Mouse (Mus musculus) CH12.LX (cell line): Measurements from ENCODE around the gene Hoxb5. TPM values are rescaled to one million over a fixed set of nuclear protein-coding genes. Genes with fewer than 3 reads are reported as not detected.

ENCODE experiments used
- DNase-seq: peaks from one replicate; pipeline ENCODE4 v3.0.0-alpha.2; 2013; ENCODE audit errors: extremely low read depth
- H3K27ac ChIP-seq: 2 replicates; pipeline ENCODE4 v1.5.1; 2012; ENCODE audit warnings: low read depth, mild to moderate bottlenecking, control low read depth, moderate library complexity; ENCODE audit not compliant: insufficient read depth
- H3K27me3 ChIP-seq: replicated peaks from 2 replicates; pipeline ENCODE3; 2012; ENCODE audit warnings: inconsistent platforms
- H3K36me3 ChIP-seq, 2 experiments: replicated peaks in 1 of 2; 2 replicates each; pipeline versions ENCODE3 to v1.6.1; 2012; ENCODE audit warnings: inconsistent platforms in 1 of 2, low read length in 1 of 2, mild to moderate bottlenecking in 1 of 2, mixed read lengths in 1 of 2, moderate library complexity in 1 of 2; ENCODE audit not compliant: control insufficient read depth in 1 of 2, insufficient read depth in 1 of 2
- H3K4me1 ChIP-seq, 2 experiments: 2 replicates each; pipeline ENCODE4 v1.6.1; 2012; ENCODE audit warnings: inconsistent platforms in 1 of 2, moderate library complexity in 1 of 2; ENCODE audit not compliant: insufficient read depth in 2 of 2, control insufficient read depth in 1 of 2
- H3K4me2 ChIP-seq: 2 replicates; pipeline ENCODE4 v1.6.1; 2012; ENCODE audit warnings: low read depth, mild to moderate bottlenecking, control low read depth; ENCODE audit not compliant: poor library complexity, insufficient read depth, severe bottlenecking
- H3K4me3 ChIP-seq, 3 experiments: fragments of 150-350 bp in 1 of 3; sonication (generic) in 1 of 3; replicated peaks in 1 of 3; 2 replicates each; pipeline versions ENCODE3 to v1.5.1; 2011 to 2012; ENCODE audit warnings: low read depth in 2 of 3, low read length in 2 of 3, mild to moderate bottlenecking in 2 of 3, moderate library complexity in 2 of 3, control low read depth in 1 of 3, improper control_type of control experiment in 1 of 3, inconsistent platforms in 1 of 3, mixed read lengths in 1 of 3; ENCODE audit not compliant: poor library complexity in 1 of 3
- H3K79me2 ChIP-seq: replicated peaks from 2 replicates; pipeline ENCODE4 v1.6.1; 2012; ENCODE audit warnings: mild to moderate bottlenecking, moderate library complexity; ENCODE audit not compliant: control insufficient read depth, poor library complexity, insufficient read depth, severe bottlenecking; ENCODE audit errors: extremely low read depth
- H3K9ac ChIP-seq: 2 replicates; pipeline ENCODE4 v1.6.1; 2012; ENCODE audit warnings: low read depth, mild to moderate bottlenecking, control low read depth, moderate library complexity; ENCODE audit not compliant: insufficient read depth
- H3K9me3 ChIP-seq: replicated peaks from 2 replicates; pipeline ENCODE3; 2012; ENCODE audit warnings: low read length, inconsistent platforms, mixed read lengths
- CHD1 ChIP-seq: IDR thresholded peaks from 2 replicates; pipeline ENCODE4 v1.6.1; 2012; ENCODE audit warnings: low read depth, low read length, improper control_type of control experiment, inconsistent platforms
- CHD2 ChIP-seq: IDR thresholded peaks from 2 replicates; pipeline ENCODE4 v1.6.1; 2011; ENCODE audit warnings: low read length, improper control_type of control experiment
- ELF1 ChIP-seq: IDR thresholded peaks from 2 replicates; pipeline ENCODE4 v1.6.1; 2014; ENCODE audit warnings: low read depth, mild to moderate bottlenecking, inconsistent platforms, low read length, improper control_type of control experiment
- EP300 ChIP-seq: IDR thresholded peaks from 2 replicates; pipeline ENCODE4 v1.6.1; 2011; ENCODE audit warnings: low read length, improper control_type of control experiment
- ETS1 ChIP-seq: conservative IDR thresholded peaks from 2 replicates; pipeline ENCODE4 v1.6.1; 2012; ENCODE audit warnings: low read depth, mild to moderate bottlenecking, inconsistent platforms, low read length, improper control_type of control experiment, moderate library complexity
- GABPA ChIP-seq: IDR thresholded peaks from 2 replicates; pipeline ENCODE4 v1.6.1; 2012; ENCODE audit warnings: low read depth, low read length, improper control_type of control experiment, inconsistent platforms; ENCODE audit not compliant: insufficient replicate concordance
- JUND ChIP-seq: conservative IDR thresholded peaks from 2 replicates; pipeline ENCODE4 v1.6.1; 2011; ENCODE audit warnings: low read depth, low read length, improper control_type of control experiment
- MAZ ChIP-seq: IDR thresholded peaks from 2 replicates; pipeline ENCODE4 v1.6.1; 2012; ENCODE audit warnings: low read depth, mild to moderate bottlenecking, inconsistent platforms, low read length, improper control_type of control experiment, moderate library complexity
- MEF2A ChIP-seq: IDR thresholded peaks from 2 replicates; pipeline ENCODE4 v1.6.1; 2014; ENCODE audit warnings: low read depth, mild to moderate bottlenecking, inconsistent platforms, low read length, improper control_type of control experiment, borderline replicate concordance
- MXI1 ChIP-seq: IDR thresholded peaks from 2 replicates; pipeline ENCODE4 v1.6.1; 2011; ENCODE audit warnings: mild to moderate bottlenecking, low read depth, low read length, improper control_type of control experiment
- MYC ChIP-seq: IDR thresholded peaks from 2 replicates; pipeline ENCODE4 v1.6.1; 2011; ENCODE audit warnings: low read depth, mild to moderate bottlenecking, improper control_type of control experiment, low read length
- NELFE ChIP-seq: IDR thresholded peaks from 2 replicates; pipeline ENCODE4 v1.6.1; 2011; ENCODE audit warnings: low read depth, low read length, improper control_type of control experiment
- PAX5 ChIP-seq: IDR thresholded peaks from 2 replicates; pipeline ENCODE4 v1.6.1; 2012; ENCODE audit warnings: low read length, inconsistent platforms, mixed read lengths
- POLR2A ChIP-seq: IDR thresholded peaks from 2 replicates; pipeline ENCODE4 v1.6.1; 2011; ENCODE audit warnings: low read depth, mild to moderate bottlenecking, improper control_type of control experiment, low read length
- POLR2AphosphoS2 ChIP-seq: IDR thresholded peaks from 2 replicates; pipeline ENCODE4 v1.6.1; 2011; ENCODE audit warnings: low read depth, low read length, improper control_type of control experiment
- RAD21 ChIP-seq: IDR thresholded peaks from 2 replicates; pipeline ENCODE4 v1.6.1; 2011; ENCODE audit warnings: low read depth, mild to moderate bottlenecking, low read length, improper control_type of control experiment, moderate library complexity
- RCOR1 ChIP-seq: conservative IDR thresholded peaks from 2 replicates; pipeline ENCODE4 v1.6.1; 2012; ENCODE audit warnings: low read depth, mild to moderate bottlenecking, inconsistent platforms, low read length, improper control_type of control experiment
- SIN3A ChIP-seq: IDR thresholded peaks from 2 replicates; pipeline ENCODE4 v1.6.1; 2012; ENCODE audit warnings: low read length, improper control_type of control experiment, inconsistent platforms
- SMC3 ChIP-seq: IDR thresholded peaks from 2 replicates; pipeline ENCODE4 v1.6.1; 2011; ENCODE audit warnings: low read depth, low read length, improper control_type of control experiment
- USF1 ChIP-seq: IDR thresholded peaks from 2 replicates; pipeline ENCODE4 v1.6.1; 2014; ENCODE audit warnings: low read depth, mild to moderate bottlenecking, inconsistent platforms, low read length, improper control_type of control experiment
- USF2 ChIP-seq: conservative IDR thresholded peaks from 2 replicates; pipeline ENCODE4 v1.6.1; 2011; ENCODE audit warnings: low read depth, low read length, improper control_type of control experiment
- ZC3H11A ChIP-seq: IDR thresholded peaks from 2 replicates; pipeline ENCODE4 v1.6.1; 2012; ENCODE audit warnings: low read depth, mild to moderate bottlenecking, inconsistent platforms, low read length, improper control_type of control experiment
- ZMIZ1 ChIP-seq: IDR thresholded peaks from 2 replicates; pipeline ENCODE4 v1.6.1; 2012; ENCODE audit warnings: low read depth, mild to moderate bottlenecking, inconsistent platforms, low read length, improper control_type of control experiment
- dilution Hi-C: fragments of 300-500 bp; cut with MboI; formaldehyde crosslinking; loops from 2 replicates; pipeline ENCODE4 v1.14.3; 2020; ENCODE audit warnings: low sequenced_read_pairs; ENCODE audit not compliant: extremely low pct_unique_long_range_greater_than_20kb, extremely low pct_ligation_motif_present
- in situ Hi-C: fragments of 300-500 bp; cut with MboI; formaldehyde crosslinking; loops from 3 replicates; pipeline ENCODE4 v1.14.3; 2019; ENCODE audit warnings: low sequenced_read_pairs, low pct_ligation_motif_present, low pct_unique_long_range_greater_than_20kb, mixed read lengths
- polyA plus RNA-seq: library from polyadenylated mRNA; unstranded; fragments of >175 nt; gene quantifications from 2 replicates; pipeline ENCODE4 v1.2.1, GENCODE M21; 2012; ENCODE audit warnings: low read depth; ENCODE audit not compliant: insufficient read length
- total RNA-seq, 2 experiments: library from RNA; depleted of rRNA; stranded (reverse); fragments of 300-350 nt in 1 of 2; fragments of >200 nt in 1 of 2; gene quantifications; 2 replicates each; pipeline ENCODE4 v1.2.3; 2012 to 2014

The Hoxb5 gene
- total and polyA plus RNA-seq, 3 experiments = 0.08 to 0.13 TPM; not detected in 1

DNA sequence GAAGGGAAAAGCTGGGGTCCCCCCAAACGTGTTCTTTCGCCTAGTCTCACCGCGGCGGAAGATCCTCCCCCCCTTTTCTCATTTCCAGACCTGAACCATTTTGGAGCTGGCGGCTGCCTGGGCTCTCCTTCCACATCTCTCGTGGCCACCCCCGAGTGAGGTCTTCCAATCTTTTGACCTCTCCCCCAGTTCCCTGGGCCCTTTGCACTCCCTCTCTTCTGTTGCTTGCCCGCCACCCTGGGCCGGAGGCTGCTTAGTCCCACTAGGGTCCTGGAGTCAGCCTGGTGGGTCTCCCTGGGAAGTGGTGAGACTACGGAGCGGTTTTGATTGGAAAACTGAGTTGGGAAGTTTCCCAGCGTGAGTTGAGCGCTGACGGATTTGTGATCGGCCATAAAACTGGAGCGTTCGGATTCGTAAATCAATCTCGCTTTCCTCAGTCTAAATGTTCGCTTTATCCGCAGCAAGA is 22.6 kb downstream of the Hoxb5 start:
- no peak overlapping the region for H3K4me2 ChIP-seq
- H3K27ac ChIP-seq = no peak overlapping the region
- dilution Hi-C loops (no loop called here), in situ Hi-C loops (no loop called here)
- H3K9ac ChIP-seq = no peak overlapping the region
- no peak overlapping the region for H3K4me3 ChIP-seq
- no peaks in the 10 kb centered on the region for H3K9me3 ChIP-seq
- peaks cover 0 to 4% of the 10 kb centered on the region in 2 experiments for H3K36me3 ChIP-seq
- H3K4me1 ChIP-seq = no peaks in the 10 kb centered on the region
- no peaks in the 10 kb centered on the region for H3K27me3 ChIP-seq
- no peaks in the 10 kb centered on the region for H3K79me2 ChIP-seq
- TF ChIP-seq ZMIZ1 (no peak), PAX5 (no peak), POLR2AphosphoS2 (no peak), ELF1 (no peak), USF1 (no peak), CHD1 (no peak), POLR2A (no peak)
- no peak for DNase-seq

DNA sequence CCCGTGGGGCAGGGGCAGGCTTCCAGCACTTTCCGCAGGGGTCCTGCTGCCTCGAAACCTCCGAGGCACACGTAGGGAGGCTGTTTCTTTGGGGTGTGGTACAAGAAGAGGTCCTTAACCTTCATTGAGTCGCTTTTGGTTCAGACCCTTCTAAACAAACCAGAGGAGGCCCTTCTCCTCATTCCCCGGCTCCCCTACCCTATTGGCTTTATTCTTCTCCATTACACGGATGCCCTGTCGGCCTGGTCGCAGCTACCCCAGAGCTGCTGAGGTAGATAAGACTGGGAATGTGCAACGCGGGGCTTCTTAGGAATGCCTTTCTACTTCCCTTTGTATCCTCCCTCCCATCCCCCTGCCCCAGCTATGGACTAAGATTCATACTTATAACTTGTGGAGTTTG is 23.6 kb downstream of the Hoxb5 start:
- Histone ChIP-seq H3K79me2 (no peaks in the 10 kb centered on the region), H3K9ac (no peak overlapping the region), H3K4me3 (no peak overlapping the region), H3K27ac (no peak overlapping the region), H3K4me1 (no peaks in the 10 kb centered on the region), H3K27me3 (no peaks in the 10 kb centered on the region), H3K4me2 (no peak overlapping the region), H3K9me3 (no peaks in the 10 kb centered on the region), H3K36me3 (no peaks in the 10 kb centered on the region)
- dilution Hi-C loops (no loop called here), in situ Hi-C loops (no loop called here)
- no peak for DNase-seq
- TF ChIP-seq EP300 = no peak
- no peak for TF ChIP-seq POLR2A
- no peak for TF ChIP-seq MYC
- TF ChIP-seq JUND = no peak
- TF ChIP-seq MXI1 = no peak
- TF ChIP-seq SIN3A = no peak
- TF ChIP-seq SMC3 = no peak
- no peak for TF ChIP-seq MAZ
- TF ChIP-seq MEF2A = no peak
- no peak for TF ChIP-seq CHD2
- TF ChIP-seq ETS1 = no peak
- TF ChIP-seq GABPA = no peak
- TF ChIP-seq USF2 = no peak
- TF ChIP-seq RCOR1 = no peak
- no peak for TF ChIP-seq NELFE
- no peak for TF ChIP-seq ZC3H11A
- TF ChIP-seq RAD21 = no peak
